Mouse (Mus musculus) G1E (cell line): ENCODE measurements around the gene F5. TPM values are rescaled to one million over a fixed set of nuclear protein-coding genes. Genes with fewer than 3 reads are reported as not detected.

ENCODE experiments used
- ATAC-seq: 2 replicates; pipeline ENCODE4 v1.8.0; 2016; ENCODE audit warnings: mild to moderate bottlenecking; ENCODE audit not compliant: insufficient number of reproducible peaks, poor library complexity, low FRiP score, severe bottlenecking; ENCODE audit errors: extremely low read depth
- DNase-seq: peaks from one replicate; pipeline ENCODE4 v3.0.0; 2012; ENCODE audit warnings: low spot score
- H3K27me3 ChIP-seq: 2 replicates; pipeline ENCODE4 v1.6.1; 2012; ENCODE audit warnings: mild to moderate bottlenecking, low read length, inconsistent platforms; ENCODE audit not compliant: insufficient read depth
- H3K36me3 ChIP-seq: replicated peaks from 2 replicates; pipeline ENCODE3; 2012; ENCODE audit warnings: mild to moderate bottlenecking, inconsistent platforms
- H3K4me1 ChIP-seq: 2 replicates; pipeline ENCODE4 v1.6.1; 2012; ENCODE audit warnings: low read depth, low read length, inconsistent platforms, mixed read lengths; ENCODE audit not compliant: insufficient read depth
- H3K4me3 ChIP-seq: 2 replicates; pipeline ENCODE4 v1.5.1; 2012; ENCODE audit warnings: low read depth, mild to moderate bottlenecking, inconsistent platforms, low read length, moderate library complexity, mixed read lengths
- H3K9me3 ChIP-seq: replicated peaks from 2 replicates; pipeline ENCODE4 v1.6.1; 2012; ENCODE audit warnings: inconsistent platforms
- CTCF ChIP-seq: IDR thresholded peaks from 2 replicates; pipeline ENCODE4 v1.5.1; 2012; ENCODE audit warnings: low read depth, low read length, inconsistent platforms, mixed read lengths
- GATA1 ChIP-seq: IDR thresholded peaks from 2 replicates; pipeline ENCODE4 v1.6.1; 2012; ENCODE audit warnings: borderline replicate concordance, low read length, inconsistent platforms, mixed read lengths
- GATA2 ChIP-seq: IDR thresholded peaks from 2 replicates; pipeline ENCODE4 v1.6.1; 2012; ENCODE audit warnings: low read depth, low read length, inconsistent platforms, borderline replicate concordance
- POLR2AphosphoS5 ChIP-seq: IDR thresholded peaks from 2 replicates; pipeline ENCODE4 v1.6.1; 2012; ENCODE audit warnings: low read depth, low read length, inconsistent platforms; ENCODE audit not compliant: insufficient replicate concordance
- TAL1 ChIP-seq: conservative IDR thresholded peaks from 2 replicates; pipeline ENCODE4 v1.6.1; 2012; ENCODE audit warnings: low read depth, low read length, inconsistent platforms, mixed read lengths
- polyA plus RNA-seq: library from polyadenylated mRNA; stranded (reverse); fragments of >175 nt; gene quantifications from 2 replicates; pipeline ENCODE4 v1.2.3, GENCODE M21; 2012
- total RNA-seq, 2 experiments: library from RNA; stranded (forward) in 1 of 2; stranded (reverse) in 1 of 2; fragments of 200-1000 nt in 1 of 2; fragments of >200 nt in 1 of 2; fragmentation: Nextera tagmentation in 1 of 2; gene quantifications; 2 replicates each; pipeline ENCODE4 v1.2.3; 2014 to 2017

F5 gene
- total and polyA plus RNA-seq, 3 experiments: 0.01 to 0.05 TPM; not detected in 1

DNA sequence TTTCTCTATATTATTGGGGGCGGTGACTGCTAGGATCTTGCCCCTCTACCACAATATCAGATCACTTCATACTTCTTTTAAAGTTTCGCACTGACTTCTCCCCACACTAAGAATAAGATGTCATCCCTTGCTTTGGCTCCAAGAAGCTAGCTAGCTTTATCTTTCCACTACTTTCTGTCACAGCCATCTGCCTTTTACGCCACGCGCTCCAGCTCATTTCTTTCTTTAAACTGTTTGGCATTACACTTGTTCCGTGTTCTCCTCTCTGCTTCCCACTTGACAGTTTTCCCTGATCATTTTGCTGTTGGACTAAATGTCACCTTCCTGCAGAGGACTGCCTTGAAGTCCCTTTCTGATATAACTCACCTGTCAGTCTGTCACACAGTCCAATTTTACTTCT, 33.8 kb upstream of the F5 start:
- TF ChIP-seq GATA1: no peak
- TF ChIP-seq POLR2AphosphoS5: no peak
- no peak for TF ChIP-seq TAL1
- TF ChIP-seq GATA2: no peak
- TF ChIP-seq CTCF: no peak
- no peak for DNase-seq

GRCm38 (mm10) chr1:164119892-164120776, 31.5 kb upstream of the F5 start:
- no peaks in the 10 kb centered on the region for H3K36me3 ChIP-seq
- DNase-seq (no peak), ATAC-seq (no peak)
- no peak overlapping the region for H3K4me3 ChIP-seq
- H3K27me3 ChIP-seq: no peaks in the 10 kb centered on the region
- TF ChIP-seq GATA1 (no peak), POLR2AphosphoS5 (no peak), CTCF (no peak), TAL1 (no peak), GATA2 (no peak)
- H3K4me1 ChIP-seq: no peaks in the 10 kb centered on the region
- H3K9me3 ChIP-seq: no peaks in the 10 kb centered on the region

More for the DNA sequence above, 33.8 kb upstream of the F5 start:
- Histone ChIP-seq H3K27me3 (no peaks in the 10 kb centered on the region), H3K4me1 (no peaks in the 10 kb centered on the region), H3K9me3 (no peaks in the 10 kb centered on the region), H3K36me3 (no peaks in the 10 kb centered on the region), H3K4me3 (no peak overlapping the region)
- ATAC-seq: no peak

- ATAC-seq: no peak
- Histone ChIP-seq H3K9me3 (no peaks in the 10 kb centered on the region), H3K4me3 (no peak overlapping the region), H3K36me3 (no peaks in the 10 kb centered on the region), H3K4me1 (no peaks in the 10 kb centered on the region), H3K27me3 (no peaks in the 10 kb centered on the region)
- TF ChIP-seq GATA2: no peak
- no peak for TF ChIP-seq CTCF
- no peak for TF ChIP-seq TAL1
- TF ChIP-seq POLR2AphosphoS5: no peak
- no peak for TF ChIP-seq GATA1
- DNase-seq: no peak
Measured at GRCm38 (mm10) chr1:164120777-164121158, 30.9 kb upstream of the F5 start.

- Histone ChIP-seq H3K4me1 (no peaks in the 10 kb centered on the region), H3K36me3 (no peaks in the 10 kb centered on the region), H3K27me3 (no peaks in the 10 kb centered on the region), H3K4me3 (no peak overlapping the region), H3K9me3 (no peaks in the 10 kb centered on the region)
- no peak for TF ChIP-seq POLR2AphosphoS5
- ATAC-seq (no peak), DNase-seq (no peak)
Measured at GRCm38 (mm10) chr1:164123836-164124235, 27.8 kb upstream of the F5 start.

DNA sequence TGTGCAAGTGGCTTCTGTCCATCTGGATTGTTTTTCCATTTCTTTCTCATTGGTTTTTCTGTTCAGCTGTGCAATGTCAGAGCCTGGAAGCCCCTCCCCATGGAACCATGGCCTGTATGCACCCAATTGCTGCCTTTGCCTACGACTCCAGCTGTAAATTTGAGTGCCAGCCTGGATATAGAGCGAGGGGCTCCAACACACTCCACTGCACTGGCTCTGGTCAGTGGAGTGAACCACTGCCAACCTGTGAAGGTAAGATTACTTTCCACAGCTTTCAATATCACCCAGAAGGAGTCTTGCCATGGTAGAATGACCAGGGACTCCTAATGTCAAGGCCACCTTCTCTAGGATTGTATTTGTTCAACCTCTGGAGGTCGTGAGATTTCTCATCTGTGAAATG, 21.6 kb upstream of the F5 start:
- no peaks in the 10 kb centered on the region for H3K4me1 ChIP-seq
- no peaks in the 10 kb centered on the region for H3K36me3 ChIP-seq
- no peaks in the 10 kb centered on the region for H3K9me3 ChIP-seq
- peaks cover 3% of the 10 kb centered on the region; the same call in 1 of the 2 replicates for H3K27me3 ChIP-seq
- TF ChIP-seq CTCF: no peak
- no peak for TF ChIP-seq TAL1
- TF ChIP-seq GATA2: no peak
- TF ChIP-seq GATA1: no peak
- no peak for TF ChIP-seq POLR2AphosphoS5
- H3K4me3 ChIP-seq: no peak overlapping the region
- DNase-seq: no peak
- ATAC-seq: no peak

DNA sequence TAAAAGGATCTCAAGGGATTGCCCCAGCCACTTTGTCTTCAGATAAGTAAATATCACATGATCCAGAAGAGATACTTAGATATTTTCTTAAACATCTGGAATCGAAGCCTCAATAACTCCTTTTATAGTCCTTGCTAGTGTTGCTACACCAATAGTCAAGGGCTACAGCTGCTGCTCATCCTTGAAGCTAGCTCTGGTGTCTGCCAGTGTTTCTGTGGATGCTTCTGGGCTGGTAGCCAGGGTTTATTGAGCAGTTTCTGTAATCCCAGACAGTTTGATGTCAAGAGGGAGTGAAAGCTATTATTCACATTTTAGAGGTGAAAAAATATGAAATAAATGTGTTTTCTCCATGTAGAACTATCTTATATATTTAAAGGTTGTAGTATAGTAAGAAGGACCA, 19.0 kb upstream of the F5 start:
- H3K4me3 ChIP-seq: no peak overlapping the region
- ATAC-seq (no peak), DNase-seq (no peak)
- no peaks in the 10 kb centered on the region for H3K4me1 ChIP-seq
- peaks cover 3% of the 10 kb centered on the region for H3K27me3 ChIP-seq
- no peak for TF ChIP-seq CTCF
- no peak for TF ChIP-seq POLR2AphosphoS5
- H3K36me3 ChIP-seq: no peaks in the 10 kb centered on the region
- H3K9me3 ChIP-seq: no peaks in the 10 kb centered on the region

- no peak for ATAC-seq
- Histone ChIP-seq H3K27me3 (peaks cover 3% of the 10 kb centered on the region), H3K4me3 (no peak overlapping the region), H3K9me3 (no peaks in the 10 kb centered on the region), H3K4me1 (no peaks in the 10 kb centered on the region), H3K36me3 (no peaks in the 10 kb centered on the region)
- TF ChIP-seq GATA2: no peak
- TF ChIP-seq GATA1: no peak
- TF ChIP-seq POLR2AphosphoS5: no peak
- no peak for TF ChIP-seq CTCF
- no peak for TF ChIP-seq TAL1
- DNase-seq: no peak
Measured at GRCm38 (mm10) chr1:164134101-164134500, 17.5 kb upstream of the F5 start.
